Mouse (Mus musculus): ENCODE data around the gene Mapk8. TPM values are rescaled to one million over a fixed set of nuclear protein-coding genes. Genes with fewer than 3 reads are reported as not detected.

Mapk8 gene
- total RNA-seq, 2 experiments from 2014 or later, result 7.9 to 18.4 TPM

DNA sequence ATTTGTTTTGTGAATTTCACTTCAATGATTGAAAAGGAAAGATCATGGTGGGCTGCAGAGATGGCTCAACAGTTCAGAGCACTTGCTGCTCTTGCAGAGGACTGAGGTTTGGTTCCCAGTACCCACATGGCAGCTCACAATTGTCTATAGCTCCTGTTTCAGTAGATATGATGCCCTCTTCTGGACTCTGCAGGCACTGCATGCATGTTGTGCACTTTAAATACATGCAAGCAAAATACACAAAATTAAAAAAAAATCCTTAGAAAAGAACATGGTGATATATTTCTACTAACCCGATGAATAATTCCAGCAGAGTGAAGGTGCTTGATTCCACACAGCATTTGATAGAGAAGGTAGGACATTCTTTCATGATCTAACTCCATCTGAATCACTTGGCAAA, 44.6 kb downstream of the Mapk8 start:
- no peak for ATAC-seq (replicated peaks; ENCODE audit: low FRiP score, poor library complexity, severe bottlenecking)

DNA sequence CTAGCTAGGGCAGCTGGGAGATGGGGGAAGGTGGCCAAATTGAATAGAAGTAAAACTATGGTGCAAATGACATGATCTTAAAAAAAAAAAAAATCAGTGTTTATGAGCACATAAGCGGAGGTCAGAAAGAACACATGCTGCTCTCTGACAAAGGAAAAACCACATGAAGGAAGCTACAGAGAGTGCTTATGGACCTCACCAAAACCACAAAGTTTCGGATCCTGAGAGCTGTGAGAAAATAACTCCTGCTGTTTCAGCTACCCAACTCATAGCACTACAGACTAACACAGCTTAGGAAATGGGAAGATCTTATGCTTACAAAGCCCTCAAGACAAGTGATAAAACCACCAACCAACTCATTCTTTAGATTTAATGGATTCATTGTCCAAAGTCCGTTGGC, 46.9 kb downstream of the Mapk8 start:
- ATAC-seq (replicated peaks; ENCODE audit: low FRiP score, poor library complexity, severe bottlenecking), result no peak

DNA sequence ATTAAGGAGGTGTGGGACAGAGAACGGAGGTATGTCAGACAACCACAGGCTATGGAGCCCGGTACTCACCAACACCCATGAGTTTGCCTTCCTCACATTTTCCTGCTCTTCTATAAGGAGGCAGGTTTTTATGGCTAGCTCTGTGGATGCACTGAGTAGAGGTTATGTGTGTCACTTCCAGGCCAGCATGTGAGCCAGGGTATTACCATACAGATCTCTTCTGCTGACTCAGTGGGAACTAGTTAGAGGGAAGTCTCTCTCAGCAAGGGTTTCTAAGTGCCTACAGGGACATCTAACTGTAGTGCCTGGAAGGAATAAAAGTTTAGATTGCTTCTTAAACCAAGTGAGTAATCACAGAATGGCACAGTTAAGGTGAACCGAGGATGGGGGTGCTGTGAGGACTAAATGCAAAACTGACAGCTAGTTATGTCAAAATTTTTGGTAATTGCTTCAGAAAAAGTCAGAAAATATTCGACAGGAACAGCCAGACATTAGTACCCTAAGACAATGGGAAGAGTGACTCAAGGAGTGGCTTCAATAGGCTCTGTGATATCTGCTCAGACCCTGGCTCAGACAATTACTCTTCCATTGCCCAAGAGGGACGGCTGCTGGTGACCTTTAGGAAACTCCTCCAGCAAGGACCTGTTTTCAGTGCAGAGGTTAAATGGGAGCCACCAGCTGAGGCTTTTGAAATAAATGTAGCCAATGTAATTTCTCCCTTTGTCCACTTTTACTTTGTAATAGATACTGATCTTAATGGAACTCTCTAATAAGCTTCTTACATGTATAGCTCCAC, 48.7 kb downstream of the Mapk8 start:
- no peak for ATAC-seq (replicated peaks; ENCODE audit: low FRiP score, poor library complexity, severe bottlenecking)

DNA sequence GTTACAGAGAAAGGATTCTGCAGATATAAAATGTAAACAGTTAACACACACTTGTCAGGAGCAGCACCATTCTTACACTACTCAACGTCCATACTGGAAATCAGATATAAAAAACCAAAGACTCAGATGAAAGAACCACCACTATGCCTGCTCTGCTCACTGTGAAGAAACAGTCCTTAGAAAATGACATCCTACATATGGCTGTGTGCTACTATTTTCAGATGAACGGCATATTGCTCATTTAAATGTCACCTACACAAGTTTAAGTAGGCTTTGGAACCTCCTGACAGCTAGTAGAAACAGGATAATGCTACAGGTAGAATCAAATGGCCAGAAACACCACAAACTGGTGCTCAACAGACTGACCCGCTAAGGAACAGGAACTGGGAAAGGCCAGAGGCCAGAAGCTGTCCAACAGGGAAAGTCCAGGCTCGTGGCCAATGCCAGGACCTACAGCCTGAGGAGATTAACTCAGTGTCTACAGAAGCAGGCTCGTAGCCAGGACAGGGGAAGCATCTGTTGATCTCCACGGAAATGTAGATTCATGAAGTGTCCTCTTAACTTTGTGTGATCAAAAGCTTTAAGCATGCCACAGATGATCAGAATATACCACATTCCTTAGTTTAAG, 66.0 kb downstream of the Mapk8 start:
- ATAC-seq (replicated peaks; ENCODE audit: low FRiP score, poor library complexity, severe bottlenecking), result no peak

DNA sequence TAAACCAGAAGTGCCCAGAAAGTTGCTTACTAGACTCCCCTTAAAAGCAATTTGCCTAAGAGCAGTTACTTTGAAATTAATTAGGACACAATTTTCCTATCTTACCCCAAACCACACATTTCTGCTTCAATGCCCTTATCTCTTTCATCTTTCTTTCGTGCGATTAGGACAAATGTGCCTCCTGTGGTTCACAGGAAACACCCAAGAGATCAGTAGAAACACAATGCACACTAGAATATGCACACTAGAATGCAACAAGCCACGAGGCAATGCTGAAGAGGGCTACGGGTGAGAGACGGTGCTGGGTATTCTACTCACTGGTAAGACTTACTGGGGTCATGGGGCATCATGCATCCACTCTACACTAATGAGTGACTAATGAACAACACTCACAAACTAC, 68.2 kb downstream of the Mapk8 start:
- ATAC-seq (replicated peaks; ENCODE audit: low FRiP score, poor library complexity, severe bottlenecking), result no peak

DNA sequence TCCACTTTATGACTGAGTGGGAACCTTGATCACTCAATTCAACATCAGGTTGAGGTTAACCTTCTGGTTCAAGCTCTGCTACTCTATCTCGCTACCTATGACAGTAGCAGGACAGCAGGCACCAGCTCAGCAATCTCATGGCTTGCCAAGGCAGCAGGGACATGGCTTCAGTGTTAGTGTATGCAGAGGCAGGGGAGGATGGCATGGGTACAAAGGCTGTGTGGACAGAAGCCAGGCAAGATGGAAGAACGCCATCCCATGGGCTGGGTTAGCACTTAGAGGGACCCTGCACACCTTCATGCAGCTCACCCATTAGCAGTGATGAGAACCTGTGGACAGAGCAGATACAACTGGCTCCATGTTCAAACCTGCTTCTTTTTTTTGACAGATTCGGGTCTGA, 69.7 kb downstream of the Mapk8 start:
- no peak for ATAC-seq (replicated peaks; ENCODE audit: low FRiP score, poor library complexity, severe bottlenecking)

DNA sequence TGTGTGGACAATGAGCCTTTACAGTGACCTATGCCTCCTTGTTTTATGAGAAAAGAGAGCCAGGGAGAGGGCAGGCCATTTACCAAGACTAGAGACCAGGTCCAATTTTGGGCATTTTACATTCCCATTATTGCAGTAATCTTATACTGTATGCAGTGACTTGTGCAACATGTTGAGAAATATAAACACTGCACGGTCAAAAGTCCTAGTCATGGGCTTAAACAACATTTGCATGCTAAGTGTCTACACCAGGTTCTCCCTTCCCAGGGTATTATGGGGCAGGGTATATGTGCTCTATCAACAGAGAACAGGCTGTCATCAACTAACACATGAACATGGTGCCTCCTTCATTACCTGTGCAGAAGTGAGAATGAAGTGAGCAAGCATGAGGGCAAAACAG, 72.9 kb downstream of the Mapk8 start:
- no peak for ATAC-seq (replicated peaks; ENCODE audit: low FRiP score, poor library complexity, severe bottlenecking)

DNA sequence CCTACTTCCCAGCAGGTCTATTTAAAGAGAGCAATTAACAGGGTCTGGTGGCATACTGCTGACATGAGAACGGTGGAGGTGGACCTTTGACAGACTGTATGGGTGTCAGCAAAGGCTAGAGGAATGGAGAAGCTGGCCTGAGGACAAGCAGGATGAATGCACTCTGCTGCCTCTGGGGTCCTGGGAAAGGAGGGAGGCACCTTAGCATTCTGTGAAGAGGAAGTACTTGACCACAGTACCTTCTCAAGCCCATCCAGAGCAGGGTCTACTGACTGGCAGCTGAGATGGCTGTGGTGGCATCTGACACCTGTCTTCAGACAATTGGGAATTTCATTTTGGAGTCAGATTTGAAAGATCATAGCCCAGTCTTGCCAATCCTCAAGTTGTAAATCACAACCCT, 73.7 kb downstream of the Mapk8 start:
- no peak for ATAC-seq (replicated peaks; ENCODE audit: low FRiP score, poor library complexity, severe bottlenecking)

DNA sequence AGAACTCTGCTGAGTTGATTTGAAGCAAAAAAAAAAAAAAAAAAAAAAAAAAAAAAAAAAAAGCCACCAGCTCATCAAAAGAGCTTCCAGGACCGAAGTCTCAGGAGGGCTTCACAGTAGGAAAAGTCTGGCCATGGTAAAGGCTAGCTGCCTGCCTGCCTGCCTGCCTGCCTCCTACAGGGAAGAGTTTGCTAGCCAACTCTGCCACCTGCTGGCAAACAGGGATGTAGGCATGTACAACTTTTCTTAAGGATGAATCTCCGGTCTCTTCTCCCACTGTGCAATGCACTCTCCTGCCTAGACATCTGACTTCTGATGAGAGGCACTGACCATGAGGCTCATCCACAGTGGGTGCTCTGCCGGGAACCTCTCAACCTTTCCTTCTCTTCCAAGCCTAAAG, 75.7 kb downstream of the Mapk8 start:
- ATAC-seq (replicated peaks; ENCODE audit: low FRiP score, poor library complexity, severe bottlenecking), result no peak

DNA sequence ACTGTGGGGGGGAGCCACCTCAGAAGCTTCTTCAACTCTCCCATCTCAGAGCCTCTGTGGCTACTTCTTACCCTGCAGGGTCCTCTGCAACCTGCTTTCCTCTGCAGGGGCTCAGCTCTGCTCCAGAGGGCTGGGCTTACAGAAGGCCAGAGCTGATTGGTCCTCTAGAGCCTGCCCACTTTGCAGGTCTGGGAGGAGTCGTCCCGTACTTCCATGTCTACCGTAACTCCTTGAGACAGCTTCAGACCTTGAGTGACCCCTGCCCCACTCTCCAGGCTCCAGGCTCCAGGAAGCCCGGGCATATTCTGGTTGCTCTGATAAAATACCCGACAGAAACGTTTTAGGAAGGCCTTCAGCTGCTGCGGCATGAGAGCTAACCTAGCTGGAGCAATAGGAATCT, 76.9 kb downstream of the Mapk8 start:
- no peak for ATAC-seq (replicated peaks; ENCODE audit: low FRiP score, poor library complexity, severe bottlenecking)

DNA sequence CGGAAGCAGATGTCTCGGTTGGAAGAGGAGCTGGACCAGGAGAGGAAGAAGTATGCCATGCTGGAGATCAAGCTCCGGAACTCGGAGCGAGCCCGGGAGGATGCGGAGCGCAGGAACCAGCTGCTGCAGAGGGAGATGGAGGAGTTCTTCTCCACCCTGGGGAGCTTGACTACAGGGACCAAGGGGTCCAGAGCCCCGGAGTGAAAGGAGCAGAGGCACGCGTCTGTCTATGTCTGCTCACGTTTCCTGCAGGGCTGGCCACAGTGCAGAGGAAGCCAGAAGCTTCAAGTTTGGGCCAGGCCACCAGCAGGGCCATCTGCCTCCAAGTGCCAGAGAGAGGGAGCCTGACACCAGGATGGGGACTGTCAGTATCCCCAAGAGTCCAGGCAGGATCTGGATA, 77.6 kb downstream of the Mapk8 start:
- ATAC-seq (replicated peaks; ENCODE audit: low FRiP score, poor library complexity, severe bottlenecking), result no peak

DNA sequence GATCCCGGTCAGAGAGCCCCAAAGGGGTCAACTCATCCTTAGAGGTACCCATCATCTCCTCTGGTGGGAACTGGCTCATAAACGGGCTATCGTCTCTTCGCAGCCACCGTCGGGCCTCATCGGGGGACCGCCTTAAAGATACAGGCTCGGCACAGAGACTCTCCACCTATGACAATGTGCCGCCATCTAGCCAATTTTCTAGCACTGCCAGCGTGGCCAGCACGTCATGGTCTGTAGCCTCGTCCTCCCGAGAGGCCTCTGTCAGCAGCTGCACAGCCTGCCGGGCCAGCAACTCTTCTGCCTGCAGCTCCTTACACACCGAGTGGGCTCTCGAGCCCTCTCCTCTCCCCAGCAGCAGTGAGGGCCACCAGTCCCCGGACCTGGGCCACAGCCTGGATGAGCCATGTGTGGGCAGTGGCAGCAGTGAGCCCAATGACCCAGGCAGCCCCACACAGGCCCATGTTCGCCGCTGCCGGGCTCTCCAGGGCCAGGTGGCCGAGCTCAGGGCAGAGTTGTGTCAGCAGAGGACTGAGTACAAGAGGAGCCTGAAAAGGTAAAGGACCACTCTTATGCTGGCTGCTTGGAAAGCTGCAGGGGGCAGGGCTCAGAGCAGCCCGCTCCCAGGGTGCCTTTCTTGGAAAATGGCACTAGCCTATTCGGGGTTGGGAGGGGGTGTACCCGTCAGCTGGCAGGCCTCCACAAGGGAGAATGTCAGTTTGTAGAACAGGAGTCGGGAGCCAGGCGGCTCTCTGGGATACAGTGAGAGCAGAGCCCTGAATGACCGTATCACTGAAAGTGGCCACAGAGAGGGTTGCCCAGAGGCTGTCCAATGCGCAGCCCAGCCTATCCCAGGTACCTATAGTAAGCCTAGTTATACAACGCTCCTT, 79.8 kb downstream of the Mapk8 start:
- no peak for ATAC-seq (replicated peaks; ENCODE audit: low FRiP score, poor library complexity, severe bottlenecking)

DNA sequence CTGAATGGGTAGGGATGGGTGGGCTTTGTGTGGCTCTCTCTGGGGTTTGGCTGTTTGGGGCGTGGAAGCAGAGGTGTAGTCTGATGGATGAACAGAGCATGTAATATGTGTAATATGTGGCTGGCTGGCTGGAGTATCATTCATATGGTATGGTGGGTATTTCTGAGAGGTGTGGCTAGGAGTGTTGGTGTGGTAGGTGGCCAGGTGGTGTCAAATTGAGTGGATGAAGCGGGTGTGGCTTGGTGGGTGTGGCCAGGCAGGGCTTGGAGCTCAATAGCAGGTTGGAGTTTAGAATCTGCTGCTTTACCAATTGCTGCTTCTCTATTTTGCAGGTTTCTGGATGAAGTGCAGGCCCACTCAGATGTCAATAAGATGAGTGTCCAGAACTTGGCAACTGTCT, 82.9 kb downstream of the Mapk8 start:
- no peak for ATAC-seq (replicated peaks; ENCODE audit: low FRiP score, poor library complexity, severe bottlenecking)

DNA sequence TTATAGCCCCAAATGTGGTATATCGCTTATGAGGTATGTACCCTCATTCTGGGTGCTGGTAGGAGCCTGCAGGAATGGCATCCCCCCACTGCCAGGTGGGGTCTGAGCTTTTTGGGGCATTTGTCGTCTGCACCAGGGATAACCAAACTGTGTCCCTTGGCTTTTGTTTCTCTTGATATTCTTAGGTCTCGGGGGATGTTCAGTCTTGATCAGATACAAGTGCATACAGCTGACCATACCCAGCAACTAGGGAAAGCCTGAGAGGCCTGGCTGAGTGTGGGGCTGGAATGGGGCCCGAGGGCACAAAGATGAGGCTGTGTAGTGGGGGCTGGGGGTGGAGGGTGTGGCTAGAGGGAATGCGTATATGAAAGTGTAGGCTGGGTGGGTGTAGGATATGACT, 83.3 kb downstream of the Mapk8 start:
- ATAC-seq (replicated peaks; ENCODE audit: low FRiP score, poor library complexity, severe bottlenecking), result no peak

DNA sequence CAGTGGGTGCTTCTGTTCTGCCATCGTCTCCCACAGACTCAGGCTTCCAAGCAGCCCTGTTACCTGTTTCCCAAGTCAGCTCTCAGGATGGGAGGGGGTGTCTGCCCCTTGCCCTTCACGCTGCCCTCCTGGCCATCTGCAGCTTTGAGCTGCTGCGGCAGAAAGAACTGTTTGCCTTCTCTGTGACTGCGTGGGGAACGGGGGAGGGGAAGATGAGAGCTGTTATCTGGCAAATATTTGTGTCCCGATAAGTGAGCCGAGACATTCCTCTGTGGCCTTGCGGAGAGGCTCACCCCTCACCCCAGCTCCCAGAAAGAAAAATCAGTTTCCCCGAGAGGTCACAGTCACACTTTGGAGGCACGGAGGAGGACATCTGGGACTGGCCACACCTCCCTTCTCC, 84.2 kb downstream of the Mapk8 start:
- no peak for ATAC-seq (replicated peaks; ENCODE audit: low FRiP score, poor library complexity, severe bottlenecking)

DNA sequence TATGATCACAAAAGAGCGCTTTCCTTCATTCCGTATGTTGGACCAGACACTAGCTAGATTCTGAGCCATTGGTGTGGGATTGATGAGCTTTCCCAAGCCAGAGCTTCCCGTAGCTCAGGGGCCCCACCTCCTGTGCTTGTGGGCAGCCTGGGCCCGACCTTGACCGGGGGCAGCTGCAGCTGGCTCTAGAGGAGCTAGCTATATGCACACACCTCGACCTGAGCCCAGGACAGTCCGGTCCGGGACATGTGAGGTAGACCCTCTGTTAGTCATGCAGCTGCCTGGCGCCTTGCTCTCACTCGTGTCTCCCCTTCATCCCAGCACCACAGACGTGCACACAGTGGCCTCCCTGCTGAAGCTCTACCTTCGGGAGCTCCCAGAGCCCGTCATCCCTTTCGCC, 84.8 kb downstream of the Mapk8 start:
- ATAC-seq (replicated peaks; ENCODE audit: low FRiP score, poor library complexity, severe bottlenecking), result no peak

DNA sequence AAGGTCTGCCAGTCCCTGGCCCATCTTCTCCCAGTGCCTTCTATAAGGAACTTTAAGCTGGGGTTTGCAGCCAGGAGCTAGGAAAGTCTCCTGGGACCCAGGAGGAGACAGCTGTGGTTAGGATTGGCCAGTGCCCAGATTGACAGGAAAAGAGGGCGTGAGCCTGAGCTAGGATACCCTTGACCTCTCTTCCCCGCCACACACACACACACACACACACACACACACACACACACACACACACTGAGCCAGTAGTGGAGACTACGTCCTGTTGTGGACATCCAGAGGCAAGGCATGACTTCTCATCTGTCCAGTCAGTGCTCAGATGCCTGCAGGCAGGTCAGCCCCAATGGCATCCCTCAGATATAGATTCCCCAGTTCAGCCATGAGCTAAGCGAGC, 85.4 kb downstream of the Mapk8 start:
- ATAC-seq (replicated peaks; ENCODE audit: low FRiP score, poor library complexity, severe bottlenecking), result no peak

DNA sequence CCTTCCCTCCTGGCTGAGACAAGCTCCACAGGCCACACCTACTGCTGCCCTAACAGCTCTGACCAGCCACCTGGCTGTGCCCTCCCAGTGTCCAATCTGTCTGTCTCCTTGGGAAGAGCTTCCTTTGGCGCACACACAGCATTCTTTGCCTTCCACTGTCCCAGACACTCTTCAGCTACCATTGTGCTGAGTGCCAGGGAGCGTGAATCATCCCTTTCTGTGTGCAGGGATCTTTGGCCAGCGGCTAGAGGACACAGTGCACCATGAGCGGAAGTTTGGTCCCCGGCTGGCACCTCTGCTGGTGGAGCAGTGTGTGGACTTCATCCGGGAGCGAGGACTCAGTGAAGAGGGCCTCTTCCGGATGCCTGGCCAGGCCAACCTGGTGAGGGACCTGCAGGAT, 88.1 kb downstream of the Mapk8 start:
- ATAC-seq (replicated peaks; ENCODE audit: low FRiP score, poor library complexity, severe bottlenecking), result no peak

DNA sequence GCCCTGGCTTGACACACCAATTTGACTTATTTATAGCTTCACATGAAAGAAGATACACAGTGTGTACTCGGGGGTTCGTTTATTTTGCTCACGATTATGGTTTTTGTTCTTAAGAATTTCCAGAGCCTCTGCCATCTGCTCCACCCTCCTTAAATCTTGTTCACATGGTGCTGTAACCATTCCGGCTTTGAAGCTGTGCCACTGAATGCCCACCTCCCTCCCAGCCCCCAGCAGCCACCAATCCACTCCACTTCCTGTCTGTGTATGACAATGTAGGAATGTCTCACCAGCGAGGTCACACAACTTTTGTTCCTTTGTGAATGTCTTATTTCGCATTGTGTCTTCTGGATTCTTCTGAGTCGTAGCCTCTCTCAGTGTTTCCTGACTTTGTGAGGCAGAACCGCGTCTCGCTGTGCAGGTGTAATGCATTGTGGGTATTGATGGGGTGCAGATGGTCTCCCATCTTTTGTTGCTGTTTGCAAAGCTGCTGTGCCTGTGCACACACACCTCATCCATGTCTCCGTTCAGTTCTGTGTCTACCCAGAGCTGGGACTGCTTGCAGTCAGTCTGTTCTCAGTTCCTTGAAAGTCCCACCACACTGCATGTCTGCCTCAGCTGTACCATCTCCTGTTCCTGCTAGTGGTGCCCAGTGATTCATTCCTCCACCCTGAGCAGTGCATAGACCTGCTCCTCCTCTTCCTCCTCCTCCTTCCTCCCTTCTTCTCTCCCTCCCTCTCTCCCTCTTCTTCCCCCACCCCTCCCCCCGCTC, 89.2 kb downstream of the Mapk8 start:
- no peak for ATAC-seq (replicated peaks; ENCODE audit: low FRiP score, poor library complexity, severe bottlenecking)

DNA sequence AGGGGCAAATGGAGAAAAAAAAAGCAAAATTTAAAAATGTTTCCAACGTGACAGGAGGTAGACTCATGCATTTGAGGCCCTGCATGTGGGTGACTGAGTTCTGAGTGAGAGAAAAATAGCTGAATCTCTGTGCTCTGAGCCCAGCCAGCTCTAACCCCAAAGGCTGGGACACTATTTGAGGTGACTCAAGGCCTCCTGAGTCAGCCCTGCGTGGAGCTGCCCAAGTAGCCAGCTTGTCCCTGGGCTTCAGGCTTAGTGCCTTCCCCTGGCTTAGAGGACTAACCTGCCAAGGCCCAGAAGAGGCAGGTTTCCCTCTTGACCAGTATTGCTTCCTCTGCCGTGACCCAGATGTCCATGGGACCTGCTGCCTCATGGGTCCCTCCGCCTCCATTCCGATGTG, 91.7 kb downstream of the Mapk8 start:
- ATAC-seq (replicated peaks; ENCODE audit: low FRiP score, poor library complexity, severe bottlenecking), result no peak

Measured in erythroid progenitor cell, adult 5-6 weeks (primary cell).